Mouse (Mus musculus) monocyte, adult 5-6 weeks (primary cell): Measurements from ENCODE around the gene Urgcp. TPM values are rescaled to one million over a fixed set of nuclear protein-coding genes. Genes with fewer than 3 reads are reported as not detected.

ENCODE experiments used
- ATAC-seq: fragments of 153-309, 156-312 bp; replicated peaks from 2 replicates; pipeline ENCODE4 v1.8.0; 2017; ENCODE audit warnings: mild to moderate bottlenecking; ENCODE audit not compliant: low TSS enrichment, insufficient number of reproducible peaks, severe bottlenecking, poor library complexity, low FRiP score
- total RNA-seq: library from RNA; stranded (forward); fragments of 200-1000, 200-491, 200-594 nt; gene quantifications from 3 replicates; pipeline ENCODE4 v1.2.3, GENCODE M21; 2017

The Urgcp gene
- total RNA-seq, 1 experiment from 2014 or later: 7.2 TPM

GRCm38 (mm10) chr11:5729582-5729981 is 32.6 kb downstream of the Urgcp start:
- ATAC-seq: no peak

GRCm38 (mm10) chr11:5718611-5719354 is 43.4 kb downstream of the Urgcp start:
- ATAC-seq: no peak

GRCm38 (mm10) chr11:5716938-5717705 is 45.1 kb downstream of the Urgcp start:
- no peak for ATAC-seq

GRCm38 (mm10) chr11:5716246-5716645 is 45.9 kb downstream of the Urgcp start:
- ATAC-seq: no peak

GRCm38 (mm10) chr11:5715630-5716105 is 46.5 kb downstream of the Urgcp start, which contains the start of gene Mrps24:
Gene Mrps24, minus strand, starts transcription at chr11:5715680.
- ATAC-seq: no peak

- ATAC-seq: no peak
Measured at GRCm38 (mm10) chr11:5715179-5715578, 47.0 kb downstream of the Urgcp start.

- ATAC-seq: peak; percentile 92
Measured at GRCm38 (mm10) chr11:5707530-5708353, 54.4 kb downstream of the Urgcp start.

- ATAC-seq: 0 out of 2 replicates have a peak, but pooled peaks have one; percentile 24
Measured at GRCm38 (mm10) chr11:5706874-5707529, 55.2 kb downstream of the Urgcp start.

GRCm38 (mm10) chr11:5705972-5706371 is 56.2 kb downstream of the Urgcp start:
- ATAC-seq: no peak

GRCm38 (mm10) chr11:5703341-5703740 is 58.8 kb downstream of the Urgcp start:
- ATAC-seq: no peak

- no peak for ATAC-seq
Measured at GRCm38 (mm10) chr11:5702957-5703332, 59.2 kb downstream of the Urgcp start.

GRCm38 (mm10) chr11:5702271-5702956 is 59.8 kb downstream of the Urgcp start:
- ATAC-seq: no peak

GRCm38 (mm10) chr11:5701821-5702220 is 60.4 kb downstream of the Urgcp start:
- no peak for ATAC-seq

- ATAC-seq: no peak
Measured at GRCm38 (mm10) chr11:5701300-5701699, 60.9 kb downstream of the Urgcp start.

- ATAC-seq: no peak
Measured at GRCm38 (mm10) chr11:5700808-5701207, 61.4 kb downstream of the Urgcp start.

- ATAC-seq: no peak
Measured at GRCm38 (mm10) chr11:5691775-5692174, 70.4 kb downstream of the Urgcp start.

- ATAC-seq: no peak
Measured at GRCm38 (mm10) chr11:5684283-5684682, 77.9 kb downstream of the Urgcp start.

- no peak for ATAC-seq
Measured at GRCm38 (mm10) chr11:5682541-5682940, 79.6 kb downstream of the Urgcp start.
